Mouse (Mus musculus) embryonic facial prominence, embryonic 15.5 days (tissue): ENCODE data around the gene Lhb. TPM values are rescaled to one million over a fixed set of nuclear protein-coding genes. Genes with fewer than 3 reads are reported as not detected.
A peak's percentile ranks its signal among the peaks of the same experiment; 100 is the strongest.

Experiments used
- ATAC-seq: fragments of 200-750 bp; cut with Nextera tagmentation; 2 replicates; pipeline ENCODE4 v1.8.0; 2017; ENCODE audit warnings: low read depth, moderate TSS enrichment; ENCODE audit not compliant: insufficient number of reproducible peaks, low FRiP score, low TSS enrichment
- H3K27ac ChIP-seq: fragments of 300-500 bp; sonication (generic); replicated peaks from 2 replicates; pipeline ENCODE4 v1.5.1; 2015; ENCODE audit warnings: mild to moderate bottlenecking, inconsistent platforms
- H3K27me3 ChIP-seq: fragments of 300-500 bp; sonication (generic); 2 replicates; pipeline ENCODE4 v1.6.1; 2015; ENCODE audit warnings: inconsistent platforms
- H3K36me3 ChIP-seq: fragments of 300-500 bp; sonication (generic); 2 replicates; pipeline ENCODE4 v1.6.1; 2015; ENCODE audit warnings: mild to moderate bottlenecking, inconsistent platforms
- H3K4me1 ChIP-seq: fragments of 300-500 bp; sonication (generic); 2 replicates; pipeline ENCODE4 v1.6.1; 2015; ENCODE audit warnings: inconsistent platforms
- H3K4me2 ChIP-seq: fragments of 300-500 bp; sonication (generic); replicated peaks from 2 replicates; pipeline ENCODE4 v1.6.1; 2015; ENCODE audit warnings: mild to moderate bottlenecking, inconsistent platforms
- H3K4me3 ChIP-seq: fragments of 300-500 bp; sonication (generic); replicated peaks from 2 replicates; pipeline ENCODE4 v1.5.1; 2015; ENCODE audit warnings: mild to moderate bottlenecking, inconsistent platforms
- H3K9ac ChIP-seq: fragments of 300-500 bp; sonication (generic); 2 replicates; pipeline ENCODE4 v1.6.1; 2015; ENCODE audit warnings: inconsistent platforms
- H3K9me3 ChIP-seq: fragments of 300-500 bp; sonication (generic); replicated peaks from 2 replicates; pipeline ENCODE4 v1.6.1; 2016; ENCODE audit warnings: inconsistent platforms
- whole genome bisulfite sequencing: fragments of 180-500 bp; shearing (Covaris S2); methylation state at CpG from one replicate; pipeline ENCODE4 v1.1.7; 2015; 5-methylcytosine and 5-hydroxymethylcytosine counted together
- polyA plus RNA-seq: library from polyadenylated mRNA; unstranded; fragments of >200 nt; fragmentation: Nextera tagmentation; extraction: Ambion mirVana; gene quantifications from 2 replicates; pipeline ENCODE4 v1.2.1, GENCODE M21; 2015

The Lhb gene
- polyA plus RNA-seq, 1 experiment from 2014 or later = 4.8 TPM

DNA sequence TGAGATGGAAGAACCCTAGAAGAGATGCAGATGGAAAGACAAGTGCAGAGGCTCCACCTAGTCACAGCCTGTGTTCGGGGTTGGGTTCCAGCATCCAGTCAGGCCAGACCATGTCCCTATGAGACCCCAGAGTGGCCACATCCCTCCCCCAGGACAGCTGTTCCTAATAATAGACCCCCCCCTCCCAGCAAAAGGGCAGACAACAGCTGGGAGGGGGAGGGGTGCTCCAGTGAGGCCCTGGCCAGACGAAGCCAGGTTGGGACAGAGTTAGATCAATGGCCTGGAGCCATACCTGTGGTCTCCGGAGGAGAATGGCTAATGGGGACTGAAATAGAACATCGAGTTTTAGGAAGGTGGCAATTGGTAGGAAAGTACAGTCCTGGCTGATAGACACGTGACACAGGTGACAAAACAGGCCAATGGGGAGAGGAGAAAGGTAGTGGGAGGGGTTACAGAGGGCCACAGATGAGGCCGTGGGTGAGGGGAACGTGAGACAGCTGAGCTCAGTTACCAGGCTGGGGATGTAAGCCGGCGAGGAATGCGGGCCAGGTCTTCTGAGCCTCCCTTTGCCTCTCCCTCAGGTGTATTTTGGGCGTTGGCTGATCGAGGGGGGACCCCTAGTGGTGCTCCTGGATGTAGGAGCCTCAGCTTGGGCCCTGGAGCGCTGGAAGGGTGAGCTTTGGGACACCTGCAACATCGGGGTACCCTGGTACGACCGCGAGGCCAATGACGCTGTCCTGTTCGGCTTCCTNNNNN is 17.1 kb downstream of the Lhb start, which contains the start of gene Ruvbl2:
Gene Ruvbl2, minus strand, starts transcription at position 576 of the 756 bp plus-strand sequence.
- Histone ChIP-seq H3K4me1 (peaks cover 47% of the 10 kb centered on the region), H3K4me3 (0 out of 2 replicates have a peak within 1 kb of the TSS, but pooled peaks have one; percentile 2), H3K27ac (no peak within 1 kb of the TSS; the same call in 1 of the 2 replicates), H3K9me3 (no peaks in the 10 kb centered on the region), H3K36me3 (peaks cover 31% of the 10 kb centered on the region), H3K4me2 (peak within 1 kb of the TSS; percentile 31), H3K9ac (no peak within 1 kb of the TSS), H3K27me3 (no peaks in the 10 kb centered on the region)
- WGBS = 15% methylated on average over 19 of the region's 19 CpGs
- no peak for ATAC-seq

GRCm38 (mm10) chr7:45443526-45444420 is 23.2 kb downstream of the Lhb start:
- Histone ChIP-seq H3K27ac (no peak overlapping the region), H3K36me3 (peaks cover 73% of the 10 kb centered on the region), H3K4me1 (no peaks in the 10 kb centered on the region), H3K27me3 (no peaks in the 10 kb centered on the region), H3K4me3 (no peak overlapping the region), H3K9me3 (no peaks in the 10 kb centered on the region), H3K4me2 (no peak overlapping the region), H3K9ac (no peak overlapping the region)
- WGBS = 85% methylated on average over 22 of the region's 22 CpGs
- no peak for ATAC-seq

GRCm38 (mm10) chr7:45446589-45446988 is 26.0 kb downstream of the Lhb start:
- Histone ChIP-seq H3K27me3 (no peaks in the 10 kb centered on the region), H3K9me3 (no peaks in the 10 kb centered on the region), H3K27ac (no peak overlapping the region), H3K9ac (no peak overlapping the region), H3K4me2 (no peak overlapping the region), H3K4me1 (no peaks in the 10 kb centered on the region), H3K4me3 (no peak overlapping the region), H3K36me3 (peaks cover 61% of the 10 kb centered on the region)
- ATAC-seq = no peak

GRCm38 (mm10) chr7:45447325-45447990 is 26.8 kb downstream of the Lhb start:
- WGBS = 33% methylated on average over 11 of the region's 11 CpGs
- peaks cover 63% of the 10 kb centered on the region for H3K36me3 ChIP-seq
- H3K4me1 ChIP-seq = no peaks in the 10 kb centered on the region
- no peak overlapping the region for H3K27ac ChIP-seq
- no peak overlapping the region for H3K9ac ChIP-seq
- ATAC-seq = no peak
- H3K27me3 ChIP-seq = no peaks in the 10 kb centered on the region
- H3K9me3 ChIP-seq = no peaks in the 10 kb centered on the region
- H3K4me2 ChIP-seq = no peak overlapping the region
- H3K4me3 ChIP-seq = no peak overlapping the region

DNA sequence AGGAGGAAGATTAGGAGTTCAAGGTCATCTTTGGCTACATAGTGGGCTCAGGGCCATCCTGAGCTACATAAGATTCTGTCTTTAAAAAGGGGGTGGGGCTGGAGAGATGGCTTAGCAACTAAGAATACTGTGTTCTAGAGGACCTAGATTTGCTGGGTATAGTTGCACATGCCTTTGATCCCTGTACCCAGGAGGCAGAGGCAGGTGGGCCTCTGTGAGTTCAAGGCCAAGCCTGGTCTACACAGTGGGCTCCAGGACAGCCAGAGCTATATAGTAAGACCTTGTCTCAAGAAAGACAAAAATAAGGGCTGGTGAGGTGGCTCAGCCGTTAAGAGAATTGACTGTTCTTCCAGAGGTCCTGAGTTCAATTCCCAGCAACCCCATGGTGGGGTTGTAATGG is 29.4 kb downstream of the Lhb start:
- no peaks in the 10 kb centered on the region for H3K9me3 ChIP-seq
- no peak overlapping the region for H3K27ac ChIP-seq
- H3K36me3 ChIP-seq = peaks cover 57% of the 10 kb centered on the region
- H3K4me1 ChIP-seq = no peaks in the 10 kb centered on the region
- WGBS = 87% methylated on average over 1 of the region's 1 CpGs
- H3K4me3 ChIP-seq = no peak overlapping the region
- no peak overlapping the region for H3K4me2 ChIP-seq
- H3K9ac ChIP-seq = no peak overlapping the region
- ATAC-seq = no peak
- H3K27me3 ChIP-seq = no peaks in the 10 kb centered on the region

- Histone ChIP-seq H3K4me3 (no peak overlapping the region), H3K9ac (no peak overlapping the region), H3K4me1 (peaks cover 4% of the 10 kb centered on the region; the same call in 1 of the 2 replicates), H3K4me2 (no peak overlapping the region), H3K36me3 (peaks cover 52% of the 10 kb centered on the region), H3K27me3 (no peaks in the 10 kb centered on the region), H3K9me3 (no peaks in the 10 kb centered on the region), H3K27ac (no peak overlapping the region)
- no peak for ATAC-seq
- WGBS = 54% methylated on average over 23 of the region's 23 CpGs
Measured at GRCm38 (mm10) chr7:45451344-45451982, 30.8 kb downstream of the Lhb start.

DNA sequence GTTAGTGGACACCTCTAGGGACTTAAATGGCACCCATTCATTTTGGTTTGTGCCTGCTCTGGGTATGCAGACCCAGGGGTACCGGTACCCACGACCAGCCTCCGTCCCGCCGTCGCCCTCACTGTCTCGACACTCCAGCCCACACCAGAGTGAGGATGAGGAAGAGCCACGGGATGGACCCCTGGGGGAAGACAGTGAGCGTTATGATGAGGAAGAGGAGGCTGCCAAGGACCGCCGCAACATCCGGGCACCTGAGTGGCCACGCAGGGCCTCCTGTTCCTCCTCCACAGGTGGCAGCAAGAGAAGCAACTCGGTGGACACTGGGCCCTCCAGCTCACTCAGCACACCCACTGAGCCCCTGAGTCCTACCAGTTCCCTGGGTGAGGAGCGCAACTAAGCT is 34.4 kb downstream of the Lhb start:
- Histone ChIP-seq H3K4me2 (no peak overlapping the region), H3K36me3 (peaks cover 54% of the 10 kb centered on the region), H3K9me3 (no peaks in the 10 kb centered on the region), H3K4me3 (no peak overlapping the region), H3K27me3 (no peaks in the 10 kb centered on the region), H3K27ac (no peak overlapping the region), H3K9ac (no peak overlapping the region), H3K4me1 (peaks cover 27% of the 10 kb centered on the region)
- 90% methylated on average over 15 of the region's 15 CpGs for WGBS
- no peak for ATAC-seq

GRCm38 (mm10) chr7:45455932-45456696 is 35.5 kb downstream of the Lhb start:
- H3K4me1 ChIP-seq = peaks cover 38% of the 10 kb centered on the region
- 60% methylated on average over 13 of the region's 13 CpGs for WGBS
- peak overlapping the region; percentile 17; the same call in 1 of the 2 replicates for H3K27ac ChIP-seq
- no peaks in the 10 kb centered on the region for H3K9me3 ChIP-seq
- no peak overlapping the region for H3K4me3 ChIP-seq
- ATAC-seq = no peak
- H3K27me3 ChIP-seq = no peaks in the 10 kb centered on the region
- H3K9ac ChIP-seq = no peak overlapping the region
- H3K4me2 ChIP-seq = no peak overlapping the region
- H3K36me3 ChIP-seq = peaks cover 50% of the 10 kb centered on the region

- peaks cover 48% of the 10 kb centered on the region for H3K36me3 ChIP-seq
- 45% methylated on average over 9 of the region's 9 CpGs for WGBS
- H3K9me3 ChIP-seq = no peaks in the 10 kb centered on the region
- H3K4me3 ChIP-seq = peak overlapping the region; percentile 77
- peak overlapping the region; percentile 72; the same call in 1 of the 2 replicates for H3K4me2 ChIP-seq
- H3K9ac ChIP-seq = no peak overlapping the region
- H3K4me1 ChIP-seq = peaks cover 43% of the 10 kb centered on the region
- no peak for ATAC-seq
- no peaks in the 10 kb centered on the region for H3K27me3 ChIP-seq
- peak overlapping the region; percentile 71 for H3K27ac ChIP-seq
Measured at GRCm38 (mm10) chr7:45456721-45457203, 36.1 kb downstream of the Lhb start.
